Mouse (Mus musculus) kidney, postnatal 25 days (tissue): ENCODE measurements at regions not wholly inside any gene's neighbourhood (a gene's known extent, or its start where the extent isn't known, plus 50 kb on each side); places are given as distances from the start of the nearest gene placed in this dataset.
A peak's percentile ranks its signal among the peaks of the same experiment; 100 is the strongest.

Source experiments
- DNase-seq, 2 experiments: peaks; one replicate each; pipeline ENCODE4 v3.0.0; 2021; ENCODE audit warnings: mixed read lengths in 2 of 2

DNA sequence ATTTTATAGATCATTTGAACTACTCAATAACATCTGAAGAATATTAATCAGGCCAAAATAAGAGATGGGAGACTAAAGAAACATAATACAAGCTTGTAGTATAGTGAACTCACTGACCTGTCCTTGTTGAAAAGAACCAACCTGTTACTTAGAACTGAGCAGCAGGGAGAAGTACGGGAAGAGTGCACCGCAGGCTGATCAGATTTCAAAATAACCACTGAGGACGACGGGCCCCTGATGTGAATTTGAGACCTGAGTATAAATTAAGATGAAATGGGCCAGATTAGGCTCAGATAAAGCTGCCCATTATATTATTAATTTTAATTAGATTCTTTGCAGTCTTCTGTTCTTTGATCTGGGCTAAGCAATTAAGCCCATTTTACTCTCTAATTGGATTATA lies 391.2 kb upstream of the Tyrp1 start:
- no peak for DNase-seq

DNA sequence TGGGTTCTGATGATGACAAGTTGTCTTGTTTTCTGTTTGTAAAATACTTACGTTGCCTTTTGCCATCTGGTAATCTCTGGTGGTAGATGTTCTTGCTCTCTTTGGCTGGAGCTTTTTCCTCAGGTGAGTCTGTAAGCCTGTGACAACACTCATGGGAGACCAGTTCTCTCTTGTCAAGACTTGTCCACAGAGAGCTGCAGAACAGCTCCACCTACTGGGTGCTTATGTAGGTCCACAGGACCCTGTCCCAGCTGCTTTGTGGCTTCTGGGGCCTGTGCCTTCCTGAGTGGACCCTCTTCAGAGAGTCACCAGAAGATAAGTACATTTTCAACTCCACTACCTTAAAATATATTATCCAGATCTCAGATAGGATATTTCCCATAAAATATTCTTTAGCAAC lies 370.3 kb upstream of the Tyrp1 start:
- no peak for DNase-seq

DNA sequence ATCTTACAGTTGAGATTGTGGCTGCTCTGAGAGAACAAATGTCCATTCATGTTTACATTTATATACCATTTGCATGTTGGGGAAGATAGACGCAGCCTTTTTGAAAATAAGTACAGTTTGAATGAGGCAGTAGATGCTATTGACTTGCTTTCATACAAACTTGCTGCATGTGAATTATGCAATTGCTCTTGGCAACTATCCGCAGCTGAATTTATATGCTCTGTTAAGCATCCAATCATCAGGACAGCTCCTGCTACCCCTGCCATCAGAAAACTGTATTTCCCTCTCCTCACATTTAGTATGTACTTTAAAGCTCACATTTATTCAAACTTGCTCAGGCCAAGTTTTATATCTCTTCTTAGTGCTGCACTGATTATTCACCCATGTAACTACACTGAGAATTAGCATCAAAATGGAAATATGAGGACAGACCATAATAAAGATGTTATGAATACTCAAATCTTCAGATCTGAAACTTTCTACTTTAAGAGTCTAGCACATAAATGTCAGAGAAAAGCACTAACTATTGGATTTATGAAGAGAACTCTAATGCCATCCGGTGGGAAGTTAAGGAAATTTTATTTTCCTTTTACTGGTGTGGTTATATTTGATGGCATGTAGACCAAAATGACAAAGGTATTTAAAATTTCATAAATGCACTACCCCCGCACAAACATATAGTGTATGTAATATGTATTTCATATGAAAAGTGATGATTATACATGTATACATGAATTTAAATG lies 358.0 kb upstream of the Tyrp1 start:
- DNase-seq: no peak

DNA sequence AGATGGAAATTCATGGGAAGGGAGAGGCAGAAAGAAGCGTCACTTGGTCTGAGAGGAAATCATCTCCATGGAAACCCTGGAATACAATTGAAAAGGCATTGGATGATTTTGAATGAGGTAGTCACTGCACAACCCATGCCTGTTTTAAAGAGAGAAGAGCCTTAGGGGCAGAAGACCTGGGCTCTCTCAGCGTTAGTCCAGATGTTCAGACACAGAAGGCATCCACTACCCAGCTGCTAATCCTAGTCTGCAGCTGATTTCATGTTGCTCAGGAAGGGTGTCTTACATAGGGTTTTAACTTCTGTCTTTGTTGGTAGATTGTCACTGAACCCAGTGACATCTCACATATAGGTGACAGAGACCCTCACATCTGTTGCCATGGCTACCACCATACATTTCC lies 318.8 kb upstream of the Tyrp1 start:
- DNase-seq: no peak

DNA sequence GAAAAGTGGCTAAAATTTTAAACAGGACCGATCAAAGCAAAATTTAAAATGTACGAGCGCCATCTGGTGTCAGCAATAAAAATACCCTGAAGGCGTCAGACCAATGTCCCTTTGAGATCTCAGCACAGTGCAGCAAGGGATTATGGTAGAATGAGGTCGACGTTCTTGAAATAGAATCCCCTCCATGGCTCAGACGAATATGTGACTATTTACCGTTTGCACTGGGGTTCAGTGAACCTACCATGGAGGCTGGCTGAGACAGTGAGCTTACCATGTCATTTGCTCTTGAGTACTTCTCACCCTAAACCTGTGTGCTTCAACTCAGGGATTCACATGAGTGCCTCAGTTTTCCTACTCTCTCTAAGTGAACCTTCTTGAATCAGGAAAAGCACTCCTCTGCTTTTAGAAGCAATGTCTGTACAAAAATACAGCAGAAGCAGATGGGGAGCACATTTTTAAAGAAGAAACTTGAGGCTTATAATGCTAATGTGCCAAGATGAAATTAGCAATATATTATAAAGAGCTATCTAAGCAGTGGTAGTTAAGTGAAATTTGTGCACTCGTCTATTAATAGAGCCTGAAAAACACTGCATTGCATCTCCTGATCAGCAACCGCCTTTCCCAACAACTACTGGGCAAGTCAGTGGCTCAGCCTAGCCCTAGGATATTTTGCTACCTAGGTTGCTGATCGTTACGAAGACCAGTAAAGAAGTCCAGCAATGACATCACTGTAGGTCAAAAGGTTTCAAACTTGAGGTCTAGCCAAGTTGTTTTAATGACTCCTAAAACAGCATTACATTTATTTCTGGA lies 316.2 kb upstream of the Tyrp1 start:
- DNase-seq: peak in 1 of 2 experiments; percentile 21

DNA sequence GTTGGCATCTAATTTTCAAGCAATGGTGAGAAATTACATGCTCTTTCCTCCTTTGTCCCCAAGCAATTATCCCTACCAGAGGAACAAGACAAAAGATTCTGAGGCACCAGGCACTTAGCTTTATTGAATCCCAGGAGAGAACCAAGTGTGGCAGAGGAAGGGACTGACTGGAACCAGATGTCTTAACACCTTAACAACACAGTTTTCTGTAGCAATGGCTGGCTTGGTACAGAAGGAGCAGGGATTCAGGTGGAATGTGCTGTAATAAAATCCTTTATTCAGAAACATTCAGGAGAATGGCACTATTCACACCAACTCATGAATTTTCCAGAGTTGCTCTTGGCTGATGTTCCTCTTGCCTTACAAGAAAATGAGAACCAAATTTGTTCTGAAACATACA lies 315.3 kb upstream of the Tyrp1 start:
- no peak for DNase-seq

DNA sequence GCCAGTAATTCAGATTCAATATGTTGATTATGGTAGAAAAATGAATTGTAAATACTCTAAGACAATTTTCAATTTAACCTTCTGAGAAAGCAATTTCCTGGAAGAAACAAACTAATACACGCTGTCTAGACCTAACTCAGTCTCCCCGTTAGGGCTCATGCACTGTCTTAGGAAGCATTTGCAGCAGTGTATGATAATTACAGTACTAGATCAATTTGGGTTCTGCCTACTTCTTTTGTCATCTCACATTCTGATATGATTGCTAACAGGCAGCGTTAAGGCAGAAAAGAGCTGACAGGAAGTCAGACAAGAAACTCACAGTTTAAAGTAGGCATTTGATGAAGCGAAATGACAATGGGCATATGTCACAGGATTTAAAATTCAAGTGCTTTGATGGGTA lies 294.1 kb upstream of the Tyrp1 start:
- no peak for DNase-seq

DNA sequence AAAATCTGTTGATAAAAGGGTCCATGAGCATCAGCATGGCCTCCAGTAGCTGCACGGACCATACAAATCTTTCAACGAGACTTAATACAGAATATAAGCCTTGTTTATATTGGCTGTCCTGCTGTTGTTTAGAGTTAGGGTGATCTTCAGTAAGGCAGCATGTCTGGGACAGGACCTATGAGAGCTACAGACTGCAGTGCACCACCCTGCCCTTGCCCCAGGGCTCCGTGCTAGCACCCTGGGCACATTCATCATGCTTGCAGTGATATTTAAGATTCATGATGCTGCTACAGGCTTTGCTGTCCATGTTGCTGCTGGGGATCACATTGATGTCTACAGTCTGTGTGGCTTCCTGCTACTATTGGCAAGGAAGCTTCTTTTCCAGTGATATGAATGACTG lies 288.8 kb upstream of the Tyrp1 start:
- no peak for DNase-seq

DNA sequence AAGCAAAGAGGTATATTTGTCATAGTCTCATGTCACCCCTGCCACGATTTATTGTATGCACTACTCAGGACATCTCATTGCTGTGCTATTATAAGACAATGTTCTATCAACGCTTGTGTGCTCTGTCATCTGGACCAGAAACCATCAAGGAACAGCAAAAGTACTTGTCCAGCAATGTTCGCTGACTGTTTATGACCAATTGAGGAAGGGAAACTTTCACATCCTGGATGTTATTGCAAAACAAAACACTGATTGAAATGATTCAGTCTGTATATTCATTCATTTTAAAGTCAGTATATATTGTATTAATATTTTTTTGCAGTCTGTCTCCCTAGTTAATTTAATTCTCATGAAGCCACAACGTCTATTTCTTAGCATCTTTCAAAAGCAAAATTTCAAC lies 244.5 kb upstream of the Tyrp1 start:
- no peak for DNase-seq

DNA sequence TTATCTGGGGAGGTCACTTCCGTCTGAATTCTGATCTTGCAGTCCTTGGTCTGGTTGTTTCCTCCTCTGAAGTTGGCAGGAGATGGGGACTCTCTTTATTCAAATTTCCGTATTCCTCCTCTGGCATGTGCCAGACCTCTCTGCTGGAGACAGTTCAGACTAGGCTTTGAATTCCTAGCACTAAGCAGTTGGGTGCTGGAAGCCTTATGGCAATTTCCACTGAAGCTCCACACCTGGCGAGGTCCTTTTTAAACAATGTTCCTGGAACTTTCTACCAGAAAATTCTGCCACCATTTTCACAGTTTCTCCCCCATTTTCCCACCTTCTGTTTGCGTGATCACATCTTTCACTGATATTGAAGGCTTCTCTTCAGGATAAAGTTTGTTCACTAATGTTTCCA lies 205.7 kb upstream of the Tyrp1 start:
- DNase-seq: no peak

DNA sequence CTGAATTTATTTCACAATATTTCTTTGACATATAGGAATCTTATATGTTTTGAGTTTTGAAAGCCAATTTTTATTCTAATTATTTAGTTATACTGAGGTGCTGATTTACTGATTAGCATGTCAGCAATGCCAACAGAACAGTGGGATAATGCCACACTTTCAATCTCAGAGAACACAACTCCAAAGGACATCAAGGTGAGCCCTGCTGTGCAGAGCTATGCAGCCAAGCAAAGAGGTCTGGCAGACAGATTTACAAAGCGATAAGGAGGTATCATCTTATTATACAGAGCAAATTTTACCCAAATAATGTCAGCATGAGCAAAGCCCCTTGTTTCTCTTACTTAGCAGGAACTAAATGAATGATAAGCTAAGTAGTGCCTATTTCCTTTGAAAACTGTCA lies 204.7 kb upstream of the Tyrp1 start:
- DNase-seq: no peak

DNA sequence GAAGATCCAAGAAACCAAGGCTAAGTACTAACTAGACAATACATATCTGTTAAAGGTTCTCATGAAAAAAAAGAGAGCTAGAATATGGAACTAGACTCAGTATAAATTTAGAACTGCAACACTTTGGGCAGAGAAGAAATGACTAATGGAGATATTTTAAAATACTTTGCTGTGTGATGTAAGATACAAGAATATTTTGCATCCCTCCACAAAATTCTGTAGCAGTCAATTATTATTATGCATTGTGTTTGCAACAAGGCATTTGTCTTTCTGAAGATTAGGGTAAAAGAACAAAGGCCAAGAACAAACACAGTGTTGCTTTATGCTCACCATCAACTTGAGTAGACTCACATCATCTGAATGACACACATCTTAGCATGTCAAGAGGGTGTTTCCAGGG lies 203.7 kb upstream of the Tyrp1 start:
- no peak for DNase-seq

DNA sequence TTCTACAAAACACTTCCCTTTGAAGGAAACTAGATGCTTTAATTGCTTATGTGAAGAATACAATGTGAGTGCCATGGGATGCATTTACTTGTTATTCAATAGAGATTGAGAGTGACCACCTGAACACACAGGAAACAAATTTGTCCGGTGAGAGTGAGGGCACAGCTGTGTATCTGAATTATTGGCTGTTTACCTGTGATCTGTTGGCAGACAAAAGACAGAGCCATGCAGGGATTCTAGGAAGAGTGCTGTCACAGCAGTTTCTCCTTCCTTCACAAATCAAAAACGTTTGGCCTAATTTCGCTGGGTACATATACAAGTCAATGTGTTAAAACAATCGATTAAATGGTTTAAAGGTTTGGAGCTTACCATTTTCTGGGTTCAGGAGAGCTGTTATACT lies 202.9 kb upstream of the Tyrp1 start:
- no peak for DNase-seq

DNA sequence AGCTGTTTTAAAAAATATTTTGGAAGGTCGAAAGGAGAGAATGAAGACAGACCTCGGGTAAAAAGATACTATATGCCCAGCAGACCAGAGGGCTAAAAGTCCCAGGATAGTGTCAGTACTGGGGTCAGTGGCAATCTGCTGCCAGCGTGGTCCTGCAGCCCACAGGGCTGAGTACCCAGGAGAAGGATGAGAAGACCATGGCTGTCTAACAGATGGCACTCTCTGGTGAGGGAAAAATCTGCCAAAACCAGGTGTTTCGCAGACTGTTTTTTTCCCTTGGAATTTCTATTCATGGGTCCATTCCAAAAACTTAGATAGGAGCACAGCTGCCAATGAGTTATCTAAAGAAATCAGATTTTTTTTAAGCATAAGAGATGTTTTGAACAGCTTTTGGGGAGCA lies 202.5 kb upstream of the Tyrp1 start:
- no peak for DNase-seq

DNA sequence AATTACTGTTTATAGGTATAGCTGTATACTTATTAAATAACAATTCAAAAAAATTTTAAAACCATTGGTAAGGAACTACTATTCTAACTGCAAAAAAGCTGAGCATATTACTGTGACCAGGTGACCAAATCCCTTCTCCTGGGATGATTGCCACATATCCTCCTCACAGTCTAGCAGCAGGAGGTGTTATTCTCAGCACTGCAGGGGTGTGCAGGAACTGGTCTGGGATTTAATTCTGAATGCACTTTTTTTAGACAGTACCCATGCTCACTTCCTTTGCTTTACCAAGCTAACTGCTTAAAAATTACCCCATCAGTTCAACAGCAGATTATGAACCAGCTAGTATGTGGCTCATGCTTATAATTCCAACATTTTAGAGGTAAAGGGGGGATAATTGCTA lies 195.5 kb upstream of the Tyrp1 start:
- DNase-seq: no peak
